Mouse (Mus musculus) midbrain, embryonic 11.5 days (tissue): ENCODE measurements around the gene Dexi. TPM values are rescaled to one million over a fixed set of nuclear protein-coding genes. Genes with fewer than 3 reads are reported as not detected.

ENCODE experiments used
- ATAC-seq: fragments of 200-750 bp; cut with Nextera tagmentation; 2 replicates; pipeline ENCODE4 v1.8.0; 2017; ENCODE audit warnings: moderate TSS enrichment, moderate library complexity; ENCODE audit not compliant: low FRiP score
- DNase-seq: peaks from one replicate; pipeline ENCODE4 v3.0.0; 2015; ENCODE audit warnings: low spot score; ENCODE audit errors: missing footprints
- H3K27ac ChIP-seq: fragments of 300-500 bp; sonication (generic); 2 replicates; pipeline ENCODE4 v1.5.1; 2014; ENCODE audit warnings: low read depth, low read length
- H3K27me3 ChIP-seq: fragments of 300-500 bp; sonication (generic); 2 replicates; pipeline ENCODE4 v1.6.1; 2014; ENCODE audit warnings: mild to moderate bottlenecking, low read length, moderate library complexity, mixed read lengths; ENCODE audit not compliant: control insufficient read depth, insufficient read depth
- H3K36me3 ChIP-seq: fragments of 300-500 bp; sonication (generic); 2 replicates; pipeline ENCODE4 v1.6.1; 2014; ENCODE audit warnings: mild to moderate bottlenecking, low read length, moderate library complexity, mixed read lengths; ENCODE audit not compliant: control insufficient read depth, insufficient read depth
- H3K4me1 ChIP-seq: fragments of 300-500 bp; sonication (generic); 2 replicates; pipeline ENCODE4 v1.6.1; 2014; ENCODE audit warnings: low read length; ENCODE audit not compliant: control insufficient read depth, insufficient read depth
- H3K4me2 ChIP-seq: fragments of 300-500 bp; sonication (generic); 2 replicates; pipeline ENCODE4 v1.6.1; 2014; ENCODE audit warnings: mild to moderate bottlenecking, moderate library complexity
- H3K4me3 ChIP-seq: fragments of 300-500 bp; sonication (generic); 2 replicates; pipeline ENCODE4 v1.5.1; 2014; ENCODE audit warnings: low read depth, low read length
- H3K9ac ChIP-seq: fragments of 300-500 bp; sonication (generic); 2 replicates; pipeline ENCODE4 v1.6.1; 2014; ENCODE audit warnings: low read length
- H3K9me3 ChIP-seq: fragments of 300-500 bp; sonication (generic); 2 replicates; pipeline ENCODE4 v1.6.1; 2016; ENCODE audit warnings: low read length; ENCODE audit not compliant: control insufficient read depth
- WGBS: fragments of 180-500 bp; shearing (Covaris S2); extraction: QIAGEN DNeasy Blood & Tissue Kit; methylation state at CpG from one replicate; pipeline ENCODE4 v1.1.7; 2014; 5-methylcytosine and 5-hydroxymethylcytosine counted together
- polyA plus RNA-seq: library from polyadenylated mRNA; unstranded; fragments of >200 nt; fragmentation: Nextera tagmentation; extraction: Ambion mirVana; gene quantifications from 2 replicates; pipeline ENCODE4 v1.2.1, GENCODE M21; 2014

The Dexi gene
- polyA plus RNA-seq, 1 experiment from 2014 or later = 27.3 TPM

GRCm38 (mm10) chr16:10495824-10496298, 47.0 kb downstream of the Dexi start:
- H3K4me3 ChIP-seq = no peak overlapping the region
- no peaks in the 10 kb centered on the region for H3K36me3 ChIP-seq
- DNase-seq (no peak), ATAC-seq (no peak)
- no peaks in the 10 kb centered on the region for H3K9me3 ChIP-seq
- H3K27ac ChIP-seq = no peak overlapping the region
- no peak overlapping the region for H3K9ac ChIP-seq
- no peaks in the 10 kb centered on the region for H3K27me3 ChIP-seq
- no peak overlapping the region for H3K4me2 ChIP-seq
- no peaks in the 10 kb centered on the region for H3K4me1 ChIP-seq
- 68% methylated on average over 2 of the region's 2 CpGs for WGBS

- Histone ChIP-seq H3K4me1 (0 out of 2 replicates have a peak, but pooled peaks cover 3% of the 10 kb centered on the region), H3K36me3 (no peaks in the 10 kb centered on the region), H3K9me3 (no peaks in the 10 kb centered on the region), H3K27ac (no peak overlapping the region), H3K9ac (no peak overlapping the region), H3K4me3 (no peak overlapping the region), H3K4me2 (no peak overlapping the region), H3K27me3 (no peaks in the 10 kb centered on the region)
- WGBS = 80% methylated on average over 3 of the region's 3 CpGs
- no peak for ATAC-seq
- DNase-seq = no peak
These were observed 50.3 kb downstream of the Dexi start for GRCm38 (mm10) chr16:10492587-10492986.

GRCm38 (mm10) chr16:10491716-10492115, 51.1 kb downstream of the Dexi start:
- 90% methylated on average over 4 of the region's 4 CpGs for WGBS
- ATAC-seq (no peak), DNase-seq (no peak)
- no peaks in the 10 kb centered on the region for H3K27me3 ChIP-seq
- no peak overlapping the region for H3K9ac ChIP-seq
- no peaks in the 10 kb centered on the region for H3K36me3 ChIP-seq
- H3K4me1 ChIP-seq = 0 out of 2 replicates have a peak, but pooled peaks cover 3% of the 10 kb centered on the region
- H3K4me2 ChIP-seq = no peak overlapping the region
- no peak overlapping the region for H3K27ac ChIP-seq
- H3K4me3 ChIP-seq = no peak overlapping the region
- H3K9me3 ChIP-seq = no peaks in the 10 kb centered on the region

- ATAC-seq = no peak
These were observed 52.2 kb downstream of the Dexi start for GRCm38 (mm10) chr16:10490503-10491150.

GRCm38 (mm10) chr16:10489904-10490457, 52.9 kb downstream of the Dexi start:
- Histone ChIP-seq H3K9me3 (no peaks in the 10 kb centered on the region), H3K9ac (peak overlapping the region; percentile 33), H3K27ac (no peak overlapping the region), H3K27me3 (no peaks in the 10 kb centered on the region), H3K36me3 (no peaks in the 10 kb centered on the region), H3K4me2 (peak overlapping the region; percentile 39), H3K4me3 (0 out of 2 replicates have a peak overlapping the region, but pooled peaks have one; percentile 4), H3K4me1 (0 out of 2 replicates have a peak, but pooled peaks cover 3% of the 10 kb centered on the region)
- no peak for ATAC-seq
- WGBS = 27% methylated on average over 10 of the region's 14 CpGs
- no peak for DNase-seq

More at GRCm38 (mm10) chr16:10490503-10491150, 52.2 kb downstream of the Dexi start:
- Histone ChIP-seq H3K27ac (no peak overlapping the region), H3K4me2 (no peak overlapping the region), H3K9me3 (no peaks in the 10 kb centered on the region), H3K4me1 (0 out of 2 replicates have a peak, but pooled peaks cover 3% of the 10 kb centered on the region), H3K27me3 (no peaks in the 10 kb centered on the region), H3K4me3 (no peak overlapping the region), H3K9ac (no peak overlapping the region), H3K36me3 (no peaks in the 10 kb centered on the region)
- no peak for DNase-seq
- 86% methylated on average over 18 of the region's 18 CpGs for WGBS

GRCm38 (mm10) chr16:10489483-10489882, 53.4 kb downstream of the Dexi start:
- 0 out of 2 replicates have a peak overlapping the region, but pooled peaks have one; percentile 4 for H3K4me3 ChIP-seq
- WGBS = 9% methylated on average over 9 of the region's 9 CpGs

GRCm38 (mm10) chr16:10488769-10489481, 53.9 kb downstream of the Dexi start:
- H3K4me3 ChIP-seq = no peak overlapping the region
- H3K4me1 ChIP-seq = 0 out of 2 replicates have a peak, but pooled peaks cover 3% of the 10 kb centered on the region
- DNase-seq (no peak), ATAC-seq (no peak)
- no peaks in the 10 kb centered on the region for H3K36me3 ChIP-seq
- H3K9me3 ChIP-seq = no peaks in the 10 kb centered on the region
- H3K4me2 ChIP-seq = no peak overlapping the region
- no peak overlapping the region for H3K9ac ChIP-seq
- WGBS = 94% methylated on average over 7 of the region's 7 CpGs
- no peaks in the 10 kb centered on the region for H3K27me3 ChIP-seq
- H3K27ac ChIP-seq = no peak overlapping the region

More at GRCm38 (mm10) chr16:10489483-10489882, 53.4 kb downstream of the Dexi start:
- no peaks in the 10 kb centered on the region for H3K27me3 ChIP-seq
- H3K9ac ChIP-seq = peak overlapping the region; percentile 33
- peak overlapping the region; percentile 39 for H3K4me2 ChIP-seq
- H3K36me3 ChIP-seq = no peaks in the 10 kb centered on the region
- no peaks in the 10 kb centered on the region for H3K9me3 ChIP-seq
- ATAC-seq (no peak), DNase-seq (no peak)
- no peak overlapping the region for H3K27ac ChIP-seq
- H3K4me1 ChIP-seq = 0 out of 2 replicates have a peak, but pooled peaks cover 3% of the 10 kb centered on the region

- 86% methylated on average over 8 of the region's 8 CpGs for WGBS
These were observed 54.9 kb downstream of the Dexi start for GRCm38 (mm10) chr16:10487895-10488493.

More at GRCm38 (mm10) chr16:10487895-10488493, 54.9 kb downstream of the Dexi start:
- H3K27ac ChIP-seq = no peak overlapping the region
- ATAC-seq (no peak), DNase-seq (no peak)
- H3K9ac ChIP-seq = no peak overlapping the region
- H3K4me1 ChIP-seq = 0 out of 2 replicates have a peak, but pooled peaks cover 3% of the 10 kb centered on the region
- H3K4me2 ChIP-seq = no peak overlapping the region
- H3K36me3 ChIP-seq = no peaks in the 10 kb centered on the region
- no peaks in the 10 kb centered on the region for H3K9me3 ChIP-seq
- H3K27me3 ChIP-seq = no peaks in the 10 kb centered on the region
- no peak overlapping the region for H3K4me3 ChIP-seq
